Mouse (Mus musculus): ENCODE results near the gene Pikfyve. TPM values are rescaled to one million over a fixed set of nuclear protein-coding genes. Genes with fewer than 3 reads are reported as not detected.

Pikfyve gene
- polyA plus RNA-seq, 1 experiment from 2014 or later, result 19.3 TPM

GRCm38 (mm10) chr1:65167496-65167895, 19.0 kb upstream of the Pikfyve start:
- H3K4me2 ChIP-seq (ENCODE audit: low read length), result no peak overlapping the region
- H3K9ac ChIP-seq (ENCODE audit: low read length), result no peak overlapping the region
- H3K9me3 ChIP-seq (replicated peaks; ENCODE audit: control insufficient read depth, low read length), result no peaks in the 10 kb centered on the region
- no peak overlapping the region for H3K27ac ChIP-seq (ENCODE audit: low read depth, low read length)
- 81% methylated on average over 1 of the region's 1 CpGs for WGBS
- ATAC-seq (no peak), DNase-seq (ENCODE audit: low spot score) (no peak)
- peaks cover 4% of the 10 kb centered on the region for H3K4me1 ChIP-seq (ENCODE audit: control insufficient read depth, insufficient read depth, low read length)
- no peak overlapping the region for H3K4me3 ChIP-seq (ENCODE audit: low read depth, low read length)
- peaks cover 96% of the 10 kb centered on the region for H3K36me3 ChIP-seq (ENCODE audit: control insufficient read depth, insufficient read depth, low read length)
- no peaks in the 10 kb centered on the region for H3K27me3 ChIP-seq (replicated peaks; ENCODE audit: control insufficient read depth, insufficient read depth, low read length)

- H3K9me3 ChIP-seq (replicated peaks; ENCODE audit: control insufficient read depth, low read length), result no peaks in the 10 kb centered on the region
- no peak for DNase-seq (ENCODE audit: low spot score)
- H3K4me2 ChIP-seq (ENCODE audit: low read length), result no peak overlapping the region
- H3K27me3 ChIP-seq (replicated peaks; ENCODE audit: control insufficient read depth, insufficient read depth, low read length), result no peaks in the 10 kb centered on the region
- H3K9ac ChIP-seq (ENCODE audit: low read length), result no peak overlapping the region
- H3K4me3 ChIP-seq (ENCODE audit: low read depth, low read length), result no peak overlapping the region
- H3K27ac ChIP-seq (ENCODE audit: low read depth, low read length), result no peak overlapping the region
- no peak for ATAC-seq
- peaks cover 6% of the 10 kb centered on the region for H3K4me1 ChIP-seq (ENCODE audit: control insufficient read depth, insufficient read depth, low read length)
- peaks cover 94% of the 10 kb centered on the region for H3K36me3 ChIP-seq (ENCODE audit: control insufficient read depth, insufficient read depth, low read length)
- 96% methylated on average over 7 of the region's 7 CpGs for WGBS
Observed at GRCm38 (mm10) chr1:65169536-65169935, 16.9 kb upstream of the Pikfyve start.

GRCm38 (mm10) chr1:65169947-65170346, 16.5 kb upstream of the Pikfyve start:
- DNase-seq (ENCODE audit: low spot score) (no peak), ATAC-seq (no peak)
- Histone ChIP-seq H3K27ac (ENCODE audit: low read depth, low read length) (no peak overlapping the region), H3K36me3 (ENCODE audit: control insufficient read depth, insufficient read depth, low read length) (peaks cover 94% of the 10 kb centered on the region), H3K9ac (ENCODE audit: low read length) (no peak overlapping the region), H3K9me3 (replicated peaks; ENCODE audit: control insufficient read depth, low read length) (no peaks in the 10 kb centered on the region), H3K4me3 (ENCODE audit: low read depth, low read length) (no peak overlapping the region), H3K27me3 (replicated peaks; ENCODE audit: control insufficient read depth, insufficient read depth, low read length) (no peaks in the 10 kb centered on the region), H3K4me2 (ENCODE audit: low read length) (no peak overlapping the region), H3K4me1 (ENCODE audit: control insufficient read depth, insufficient read depth, low read length) (peaks cover 6% of the 10 kb centered on the region)
- 89% methylated on average over 5 of the region's 5 CpGs for WGBS

- H3K4me1 ChIP-seq (ENCODE audit: control insufficient read depth, insufficient read depth, low read length), result peaks cover 13% of the 10 kb centered on the region
- peak; percentile 20 for DNase-seq (ENCODE audit: low spot score)
- WGBS, result 25% methylated on average over 4 of the region's 4 CpGs
- peaks cover 78% of the 10 kb centered on the region for H3K36me3 ChIP-seq (ENCODE audit: control insufficient read depth, insufficient read depth, low read length)
- no peak overlapping the region for H3K27ac ChIP-seq (ENCODE audit: low read depth, low read length)
- H3K9me3 ChIP-seq (replicated peaks; ENCODE audit: control insufficient read depth, low read length), result no peaks in the 10 kb centered on the region
- H3K4me2 ChIP-seq (ENCODE audit: low read length), result no peak overlapping the region
- no peak overlapping the region for H3K9ac ChIP-seq (ENCODE audit: low read length)
- H3K27me3 ChIP-seq (replicated peaks; ENCODE audit: control insufficient read depth, insufficient read depth, low read length), result no peaks in the 10 kb centered on the region
- ATAC-seq, result no peak
- no peak overlapping the region for H3K4me3 ChIP-seq (ENCODE audit: low read depth, low read length)
Observed at GRCm38 (mm10) chr1:65171579-65171978, 14.9 kb upstream of the Pikfyve start.

- no peak overlapping the region for H3K4me2 ChIP-seq (ENCODE audit: low read length)
- no peak for DNase-seq (ENCODE audit: low spot score)
- no peak for ATAC-seq
- H3K27me3 ChIP-seq (replicated peaks; ENCODE audit: control insufficient read depth, insufficient read depth, low read length), result no peaks in the 10 kb centered on the region
- H3K9ac ChIP-seq (ENCODE audit: low read length), result no peak overlapping the region
- H3K4me3 ChIP-seq (ENCODE audit: low read depth, low read length), result no peak overlapping the region
- peaks cover 25% of the 10 kb centered on the region for H3K4me1 ChIP-seq (ENCODE audit: control insufficient read depth, insufficient read depth, low read length)
- peaks cover 56% of the 10 kb centered on the region for H3K36me3 ChIP-seq (ENCODE audit: control insufficient read depth, insufficient read depth, low read length)
- no peak overlapping the region for H3K27ac ChIP-seq (ENCODE audit: low read depth, low read length)
- WGBS, result 94% methylated on average over 2 of the region's 2 CpGs
- H3K9me3 ChIP-seq (replicated peaks; ENCODE audit: control insufficient read depth, low read length), result no peaks in the 10 kb centered on the region
Observed at GRCm38 (mm10) chr1:65173716-65174115, 12.8 kb upstream of the Pikfyve start.

- 78% methylated on average over 4 of the region's 4 CpGs for WGBS
- Histone ChIP-seq H3K4me1 (ENCODE audit: control insufficient read depth, insufficient read depth, low read length) (peaks cover 25% of the 10 kb centered on the region), H3K9me3 (replicated peaks; ENCODE audit: control insufficient read depth, low read length) (no peaks in the 10 kb centered on the region), H3K9ac (ENCODE audit: low read length) (no peak overlapping the region), H3K4me2 (ENCODE audit: low read length) (no peak overlapping the region), H3K36me3 (ENCODE audit: control insufficient read depth, insufficient read depth, low read length) (peaks cover 32% of the 10 kb centered on the region), H3K27me3 (replicated peaks; ENCODE audit: control insufficient read depth, insufficient read depth, low read length) (no peaks in the 10 kb centered on the region), H3K4me3 (ENCODE audit: low read depth, low read length) (no peak overlapping the region), H3K27ac (ENCODE audit: low read depth, low read length) (no peak overlapping the region)
- no peak for ATAC-seq
- DNase-seq (ENCODE audit: low spot score), result no peak
Observed at GRCm38 (mm10) chr1:65176171-65176570, 10.3 kb upstream of the Pikfyve start.

GRCm38 (mm10) chr1:65176912-65177311, 9.6 kb upstream of the Pikfyve start:
- H3K4me1 ChIP-seq (ENCODE audit: control insufficient read depth, insufficient read depth, low read length), result peaks cover 25% of the 10 kb centered on the region
- no peaks in the 10 kb centered on the region for H3K9me3 ChIP-seq (replicated peaks; ENCODE audit: control insufficient read depth, low read length)
- H3K9ac ChIP-seq (ENCODE audit: low read length), result no peak overlapping the region
- no peak overlapping the region for H3K27ac ChIP-seq (ENCODE audit: low read depth, low read length)
- peak overlapping the region; percentile 55 for H3K4me2 ChIP-seq (ENCODE audit: low read length)
- WGBS, result 86% methylated on average over 5 of the region's 5 CpGs
- ATAC-seq, result no peak
- no peak overlapping the region; the same call in 1 of the 2 replicates for H3K4me3 ChIP-seq (ENCODE audit: low read depth, low read length)
- H3K27me3 ChIP-seq (replicated peaks; ENCODE audit: control insufficient read depth, insufficient read depth, low read length), result no peaks in the 10 kb centered on the region
- peaks cover 25% of the 10 kb centered on the region for H3K36me3 ChIP-seq (ENCODE audit: control insufficient read depth, insufficient read depth, low read length)
- DNase-seq (ENCODE audit: low spot score), result no peak

GRCm38 (mm10) chr1:65177452-65177851, 9.0 kb upstream of the Pikfyve start:
- Histone ChIP-seq H3K4me2 (ENCODE audit: low read length) (peak overlapping the region; percentile 55), H3K4me1 (ENCODE audit: control insufficient read depth, insufficient read depth, low read length) (peaks cover 21% of the 10 kb centered on the region), H3K27ac (ENCODE audit: low read depth, low read length) (no peak overlapping the region), H3K9me3 (replicated peaks; ENCODE audit: control insufficient read depth, low read length) (no peaks in the 10 kb centered on the region), H3K27me3 (replicated peaks; ENCODE audit: control insufficient read depth, insufficient read depth, low read length) (no peaks in the 10 kb centered on the region), H3K9ac (ENCODE audit: low read length) (0 out of 2 replicates have a peak overlapping the region, but pooled peaks have one; percentile 88), H3K36me3 (ENCODE audit: control insufficient read depth, insufficient read depth, low read length) (peaks cover 21% of the 10 kb centered on the region), H3K4me3 (ENCODE audit: low read depth, low read length) (peak overlapping the region; percentile 75)
- ATAC-seq, result no peak
- no peak for DNase-seq (ENCODE audit: low spot score)
- WGBS, result 62% methylated on average over 3 of the region's 3 CpGs

- DNase-seq (ENCODE audit: low spot score), result peak; percentile 93
- peak; percentile 82 for ATAC-seq
- H3K4me3 ChIP-seq (ENCODE audit: low read depth, low read length), result peak overlapping the region; percentile 75
Observed at GRCm38 (mm10) chr1:65178126-65178901, 8.2 kb upstream of the Pikfyve start.

More at GRCm38 (mm10) chr1:65178126-65178901, 8.2 kb upstream of the Pikfyve start:
- Histone ChIP-seq H3K4me1 (ENCODE audit: control insufficient read depth, insufficient read depth, low read length) (peaks cover 19% of the 10 kb centered on the region), H3K9ac (ENCODE audit: low read length) (peak overlapping the region; percentile 88), H3K36me3 (ENCODE audit: control insufficient read depth, insufficient read depth, low read length) (peaks cover 14% of the 10 kb centered on the region), H3K27ac (ENCODE audit: low read depth, low read length) (peak overlapping the region; percentile 98), H3K27me3 (replicated peaks; ENCODE audit: control insufficient read depth, insufficient read depth, low read length) (no peaks in the 10 kb centered on the region), H3K9me3 (replicated peaks; ENCODE audit: control insufficient read depth, low read length) (no peaks in the 10 kb centered on the region), H3K4me2 (ENCODE audit: low read length) (peak overlapping the region; percentile 55)
- 7% methylated on average over 27 of the region's 27 CpGs for WGBS
